Mouse (Mus musculus): ENCODE measurements around the gene Birc5.

DNA sequence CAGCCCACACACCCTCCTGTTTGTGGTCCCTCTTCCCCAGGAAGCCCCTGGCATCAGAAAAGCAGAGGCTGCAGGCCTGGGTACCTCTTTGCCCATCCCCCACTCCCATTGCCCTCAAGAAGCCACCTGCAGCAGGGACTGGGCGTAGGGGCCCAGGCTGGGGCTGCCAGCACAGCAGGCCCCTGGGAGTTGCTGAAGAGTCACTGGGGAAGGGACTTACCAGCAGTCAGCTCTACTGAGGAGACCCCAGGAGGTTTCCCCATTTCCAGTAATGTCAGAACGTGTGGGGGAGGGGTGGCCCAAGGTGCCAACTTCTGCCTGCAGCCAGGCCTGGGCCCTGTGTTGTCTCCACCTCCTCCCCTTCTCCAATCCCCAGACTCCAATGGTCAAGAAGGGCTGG, 53.2 kb downstream of the Birc5 start:
- TF ChIP-seq CTCF (IDR thresholded peaks at IDR 0.05; ENCODE audit: extremely low read depth, insufficient read depth, insufficient read length, insufficient replicate concordance) (no peak), POLR2A (IDR thresholded peaks at IDR 0.05; ENCODE audit: low read depth, low read length) (no peak)

Data from spleen, adult 2 months (tissue).